Mouse (Mus musculus): ENCODE results near the gene Obscn.

Obscn gene

DNA sequence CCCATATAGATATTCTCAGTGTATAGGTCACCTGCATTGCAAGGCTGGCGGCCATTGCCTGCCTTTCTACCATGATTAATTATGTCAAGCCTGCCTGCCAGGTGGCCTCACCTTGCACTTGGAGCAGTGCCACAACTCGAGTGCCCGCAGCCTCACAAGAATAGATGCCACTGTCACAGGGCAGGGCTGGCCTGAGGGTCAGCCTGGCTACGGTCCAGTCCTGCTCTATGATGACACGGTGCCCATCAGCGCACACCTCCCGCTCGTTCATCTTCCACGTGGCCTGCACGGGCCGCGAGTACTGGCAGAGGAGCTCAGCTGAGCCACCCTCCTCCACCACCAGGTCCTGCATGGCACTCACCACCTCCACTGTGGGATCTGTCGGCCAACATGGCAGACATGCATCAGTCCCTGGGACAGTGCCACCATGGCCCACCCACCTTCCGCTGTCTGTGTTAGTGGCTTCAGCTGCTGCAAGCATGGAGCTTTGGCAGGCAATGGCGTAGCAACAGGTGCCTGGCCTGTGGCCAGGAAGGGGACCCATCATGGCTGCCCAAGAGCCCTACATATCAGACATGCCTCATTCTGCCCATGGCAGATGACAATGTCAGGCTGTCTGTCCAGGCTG lies 91.4 kb downstream of the Obscn start:
- DNase-seq = peak; percentile 5

DNA sequence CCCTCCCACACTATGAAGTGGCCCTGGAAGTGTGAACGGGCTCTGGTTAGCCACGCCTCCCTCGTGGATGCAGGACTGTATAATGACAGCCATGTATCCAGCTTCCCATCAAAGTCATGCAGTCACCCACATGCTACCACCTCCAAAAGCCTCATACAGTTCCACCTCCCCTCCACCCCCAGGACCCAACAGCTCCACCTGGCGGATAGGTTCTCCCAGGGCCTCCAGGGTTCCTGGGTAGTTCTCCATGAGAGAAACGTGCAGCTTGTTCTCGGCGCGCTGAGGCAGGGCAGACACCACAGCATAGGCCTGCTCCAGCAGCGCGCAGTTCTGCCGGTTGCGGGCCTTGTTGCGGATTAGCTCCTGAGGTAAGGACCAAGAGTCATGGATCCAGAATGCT lies 107.2 kb downstream of the Obscn start:
- no peak for DNase-seq

DNA sequence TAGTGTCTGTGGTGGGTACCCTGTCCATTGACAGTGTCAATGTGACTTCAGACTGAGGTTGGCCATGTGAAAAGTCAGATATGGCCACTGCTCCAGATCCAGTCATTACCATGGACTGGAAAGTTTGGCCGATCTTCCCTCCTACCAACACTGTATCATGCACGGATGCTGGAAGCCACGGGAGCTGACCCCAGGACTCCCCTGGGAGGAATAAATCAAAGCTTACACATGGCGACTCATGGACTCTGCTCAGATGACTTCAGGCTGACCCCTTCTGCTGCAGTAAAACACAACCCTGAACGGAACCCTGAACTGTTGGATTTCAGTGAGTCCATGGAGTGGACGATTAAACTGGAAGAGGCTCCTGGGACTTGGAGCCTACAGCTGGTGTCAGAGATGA lies 109.8 kb downstream of the Obscn start:
- DNase-seq = no peak

DNA sequence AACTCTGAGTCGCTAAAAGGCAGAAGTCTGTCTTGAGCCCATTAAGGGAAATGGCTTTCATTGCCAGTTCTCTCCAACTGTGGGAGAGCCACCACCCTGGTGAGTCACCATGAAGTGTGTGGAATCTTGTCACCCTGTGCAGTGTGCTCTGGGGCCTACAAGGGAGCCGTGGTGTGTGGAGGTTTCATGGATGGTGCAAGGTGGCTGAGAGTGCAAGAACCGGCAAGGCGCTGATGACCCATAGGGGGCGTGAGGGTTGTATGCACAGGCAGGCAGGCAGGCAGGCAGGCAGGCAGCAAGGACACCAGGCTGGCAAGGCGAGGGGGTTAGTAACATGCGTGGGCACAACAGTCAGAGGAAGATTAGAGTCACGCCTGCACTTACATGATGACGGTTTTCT lies 121.2 kb downstream of the Obscn start:
- DNase-seq = no peak

DNA sequence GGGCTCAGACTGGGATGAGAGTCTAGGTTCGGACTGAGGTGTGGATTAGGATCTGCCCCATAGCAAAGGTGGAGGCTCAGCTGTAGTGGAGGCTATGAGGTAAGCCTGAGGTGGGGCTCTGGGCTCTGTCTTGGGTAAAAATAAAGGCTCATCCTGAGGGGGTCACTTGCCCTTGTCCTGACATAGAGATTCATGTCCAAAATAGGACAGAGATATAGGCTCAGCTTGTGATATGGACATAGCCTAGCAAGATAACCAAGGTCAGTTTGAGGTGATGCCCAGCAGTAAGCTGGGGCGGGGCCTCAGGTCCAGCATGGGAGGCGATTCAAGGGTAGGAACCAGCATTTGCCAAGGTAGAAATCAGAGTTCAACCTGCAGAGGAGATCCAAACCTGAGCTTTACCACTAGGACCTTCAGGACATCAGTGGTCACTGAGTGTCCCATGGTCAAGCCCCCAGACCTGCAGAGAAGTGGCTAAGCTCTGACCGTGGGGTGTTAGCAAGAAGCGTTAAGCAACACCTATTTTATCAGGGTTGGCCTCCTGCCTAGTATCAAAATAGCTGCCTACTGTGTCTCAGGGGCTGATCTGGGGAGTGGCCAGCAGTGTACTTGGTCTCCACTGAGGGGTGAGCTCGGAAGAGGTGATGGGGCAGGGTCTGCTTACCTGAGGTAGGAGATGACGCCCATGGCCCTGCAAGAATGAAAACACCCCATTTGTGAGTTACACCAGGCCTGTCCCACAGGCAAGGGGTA lies 133.7 kb downstream of the Obscn start:
- DNase-seq = no peak

DNA sequence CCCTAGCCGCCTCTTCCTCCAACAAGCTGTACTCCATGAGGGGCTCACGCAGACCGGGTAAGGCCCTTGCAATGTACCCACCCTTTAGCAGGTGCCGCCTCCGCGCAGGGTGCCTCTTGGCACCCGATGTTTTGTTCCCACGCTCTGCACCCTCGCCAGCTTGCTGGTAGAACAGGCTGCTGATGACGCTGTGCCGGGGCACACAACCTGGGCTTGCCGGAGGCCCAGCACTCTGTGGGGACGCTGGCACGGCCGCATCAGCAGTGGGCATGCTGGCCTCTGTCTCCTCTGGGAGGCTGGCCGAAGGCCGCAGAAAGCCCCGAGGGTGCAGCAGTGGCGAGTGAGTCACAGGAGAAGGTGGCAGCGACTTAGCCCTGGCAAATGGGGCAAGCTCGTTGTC lies 135.6 kb downstream of the Obscn start:
- DNase-seq = no peak

DNA sequence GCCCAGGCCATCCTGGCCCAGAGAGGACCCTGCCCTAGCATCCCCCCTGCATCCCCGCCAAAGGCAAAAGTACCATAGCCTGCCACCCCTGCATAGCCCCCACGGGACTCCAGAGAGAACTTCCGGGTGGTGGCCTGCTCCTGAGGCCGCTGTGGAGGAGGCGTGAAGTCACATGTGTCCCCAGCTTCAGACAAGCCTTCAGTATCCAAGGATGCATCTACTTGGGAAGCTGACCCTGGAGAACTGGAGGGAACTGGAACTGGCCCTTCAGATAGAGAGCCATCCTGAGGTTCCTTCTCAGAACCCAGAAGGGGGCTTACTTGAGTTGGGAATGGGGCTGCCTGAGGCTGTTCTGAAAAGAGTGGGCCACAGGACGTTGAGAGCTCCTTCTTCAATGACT lies 136.4 kb downstream of the Obscn start:
- DNase-seq = no peak

DNA sequence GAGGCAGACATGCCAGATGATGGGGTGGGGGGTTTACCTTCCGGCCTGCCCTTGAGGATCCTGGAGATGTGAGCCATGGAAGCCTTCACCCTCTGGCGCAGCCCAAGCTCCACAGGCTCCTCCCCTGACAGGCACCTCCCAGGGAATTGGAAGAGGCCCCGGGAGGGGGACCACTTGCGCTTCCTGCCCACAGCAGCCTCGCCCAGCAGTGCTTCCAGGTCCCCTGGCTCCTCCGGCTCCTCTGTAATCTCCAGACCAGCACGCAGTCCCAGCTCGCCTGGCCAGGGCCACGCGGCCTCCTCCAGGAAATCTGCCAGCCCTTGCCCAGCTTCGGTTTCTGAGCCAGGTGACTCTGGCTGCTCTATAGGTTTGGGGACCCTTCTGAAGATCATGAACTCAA lies 137.0 kb downstream of the Obscn start:
- no peak for DNase-seq

DNA sequence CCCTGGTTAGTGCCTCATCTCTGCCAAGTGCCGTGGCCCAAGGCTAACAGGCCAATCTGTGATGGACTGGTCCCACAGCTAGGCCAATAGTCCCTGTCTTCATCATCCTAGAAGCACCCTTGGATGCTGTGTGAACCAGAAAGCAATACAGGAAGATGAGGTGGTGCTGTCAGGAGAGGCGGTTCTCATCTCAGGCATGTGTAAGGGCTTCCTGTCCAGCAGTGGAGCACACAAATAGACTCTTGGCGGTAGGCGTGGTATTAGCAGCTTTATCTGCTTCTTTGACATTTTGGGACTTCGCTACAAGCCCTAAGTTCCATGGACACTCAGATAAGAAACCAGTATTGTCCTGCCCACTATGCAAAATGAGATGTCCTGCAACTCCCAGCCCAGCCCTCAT lies 138.7 kb downstream of the Obscn start:
- no peak for DNase-seq

DNA sequence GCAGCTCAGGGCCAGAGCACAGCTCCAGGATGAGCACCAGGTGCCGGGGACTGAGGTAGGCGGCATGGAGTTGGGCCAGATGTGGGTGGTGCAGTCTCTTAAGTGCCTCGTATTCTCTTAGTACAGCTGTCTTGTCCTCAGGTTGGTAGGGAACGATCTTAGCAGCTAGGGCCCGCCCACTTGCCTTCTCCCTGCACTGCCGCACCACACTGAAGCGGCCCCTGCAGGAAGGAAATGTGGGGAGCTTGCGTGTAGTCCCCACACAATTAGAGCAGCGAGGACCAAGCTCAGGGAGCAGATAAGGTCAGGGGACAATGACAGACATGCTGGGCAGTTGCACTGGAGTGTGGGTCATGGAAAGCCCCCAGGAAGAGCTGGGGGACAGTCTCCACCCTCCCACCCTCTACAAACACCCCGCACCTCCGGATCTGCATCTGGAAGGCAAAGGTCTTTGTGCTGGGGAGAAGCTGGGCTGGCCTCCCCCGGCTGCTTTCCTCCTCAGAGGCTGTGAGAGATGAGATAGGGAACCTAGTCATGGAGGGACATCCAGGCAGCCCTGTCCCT lies 140.3 kb downstream of the Obscn start:
- DNase-seq = no peak

DNA sequence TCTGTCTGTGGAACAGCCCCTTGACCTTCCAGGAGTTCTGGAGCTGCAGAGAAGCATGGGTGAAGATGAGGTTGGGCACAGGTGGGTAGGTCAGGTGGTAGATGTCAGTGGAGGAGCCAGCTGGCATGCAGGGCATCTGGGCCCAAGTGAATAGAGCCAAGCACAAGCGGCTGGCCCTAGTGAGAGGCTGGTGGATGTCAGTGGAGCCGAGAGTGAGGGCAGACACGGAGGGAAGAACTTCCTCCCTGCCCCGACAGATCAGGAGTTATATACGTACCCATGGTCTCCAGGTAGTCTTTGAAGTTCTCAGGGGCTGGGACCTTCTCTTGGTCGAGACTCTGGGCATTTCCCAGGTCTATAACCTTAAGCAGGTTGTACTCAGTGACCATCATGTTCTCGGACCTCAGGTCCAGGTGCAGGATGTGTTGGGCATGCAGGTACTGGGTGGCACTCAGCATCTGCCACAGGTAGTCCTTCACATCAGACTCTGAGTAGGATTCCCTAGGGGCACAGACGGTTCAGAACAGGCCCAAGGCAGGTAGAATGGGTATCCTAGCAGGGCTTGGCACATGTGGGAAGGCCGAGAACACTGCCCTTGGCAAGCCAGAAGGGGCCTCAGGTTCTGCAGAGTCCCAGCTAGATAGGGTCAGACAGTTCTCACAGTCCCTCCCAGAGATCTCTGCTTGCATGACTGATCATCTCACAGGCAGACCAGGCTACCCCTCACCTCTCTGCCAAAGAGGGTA lies 141.0 kb downstream of the Obscn start:
- no peak for DNase-seq

DNA sequence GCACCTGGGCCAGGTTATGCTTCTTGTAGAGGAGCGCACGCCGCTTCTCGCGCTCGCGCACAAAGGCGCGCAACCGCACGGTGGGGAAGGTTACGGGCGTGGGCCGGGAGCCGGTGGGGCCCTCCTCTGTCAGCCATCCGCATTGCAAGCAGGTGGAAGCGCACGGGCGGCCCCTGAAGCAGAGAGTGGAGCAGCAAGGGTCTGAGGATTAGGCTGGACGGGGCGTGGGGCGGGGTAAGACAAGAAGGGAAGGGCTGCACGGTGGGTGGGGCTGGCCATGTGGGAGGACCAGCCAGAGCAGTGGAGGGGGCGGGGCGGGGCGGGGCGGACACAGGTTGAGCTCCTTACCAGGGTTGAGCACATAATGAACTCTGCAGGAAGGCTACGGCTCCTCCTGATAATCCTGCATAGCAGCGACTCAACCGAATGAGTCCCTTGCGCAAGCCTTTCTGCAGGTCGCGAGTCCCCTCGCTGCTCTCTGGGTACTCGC lies 141.8 kb downstream of the Obscn start:
- DNase-seq = peak; percentile 34

DNA sequence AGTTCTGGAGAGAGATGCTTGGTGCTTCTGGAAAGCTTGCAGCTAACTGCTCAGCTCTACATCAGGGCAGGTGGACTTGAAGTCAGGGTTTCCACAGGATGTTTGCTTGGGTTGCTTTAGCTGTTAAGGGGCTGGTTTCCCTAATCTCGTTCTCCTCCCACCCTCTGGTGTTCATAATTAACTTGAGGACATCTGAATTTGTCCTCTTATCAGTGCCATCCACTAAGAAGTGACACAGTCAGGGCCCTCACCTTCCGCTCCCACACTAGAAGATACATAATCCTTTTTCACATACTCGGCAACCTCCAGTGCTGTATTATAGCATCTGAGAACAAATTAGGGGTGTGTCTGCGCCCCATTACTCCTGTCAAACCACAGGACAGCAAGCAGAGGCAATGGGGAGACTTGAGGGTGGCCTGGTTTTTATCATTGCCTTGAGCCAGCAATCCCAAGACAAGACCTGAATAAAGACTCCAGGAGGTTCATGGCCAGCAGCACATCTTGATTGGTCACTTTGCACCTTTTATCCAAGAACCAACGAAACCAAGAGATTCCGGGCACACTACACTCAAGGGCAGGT lies 143.0 kb downstream of the Obscn start:
- DNase-seq = no peak

DNA sequence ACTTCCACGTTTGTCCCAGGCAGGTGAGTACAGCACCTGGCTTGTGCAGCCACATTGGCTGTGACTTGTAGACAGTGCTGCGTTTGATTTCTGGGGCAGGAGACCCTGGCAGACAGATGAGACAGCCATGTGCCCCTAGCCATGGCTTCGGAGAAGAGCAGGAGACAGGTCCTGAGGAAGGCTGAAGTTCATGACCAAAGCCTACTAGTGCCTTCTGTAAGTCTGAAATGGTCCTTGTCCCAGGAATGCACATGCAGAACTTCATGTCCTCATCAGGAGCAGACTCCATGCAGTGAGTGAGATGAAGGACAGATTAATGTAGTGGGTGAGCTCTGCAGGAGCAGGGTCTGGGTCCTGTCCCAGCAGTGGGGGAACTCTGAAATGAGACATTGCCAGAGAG lies 144.3 kb downstream of the Obscn start:
- DNase-seq = no peak

DNA sequence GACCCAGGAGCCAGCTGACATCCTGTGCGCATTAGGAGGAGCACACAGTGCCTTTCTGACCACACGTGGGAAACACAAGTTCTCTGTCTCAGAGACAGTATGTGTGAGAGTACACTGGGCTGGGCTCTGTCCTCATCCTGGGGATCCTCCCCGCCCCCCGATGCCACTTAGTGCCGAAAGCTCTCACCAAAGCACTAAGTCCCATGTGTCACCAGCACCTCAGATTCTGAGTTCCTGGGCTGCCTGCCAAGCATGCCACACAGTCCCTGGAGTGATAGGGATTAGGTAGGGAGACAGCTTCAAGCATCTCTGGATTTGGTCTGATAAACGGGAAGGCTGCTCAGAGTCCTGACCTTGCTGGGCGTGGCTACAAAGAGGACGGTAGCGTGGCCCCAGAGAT lies 145.4 kb downstream of the Obscn start:
- DNase-seq = no peak

DNA sequence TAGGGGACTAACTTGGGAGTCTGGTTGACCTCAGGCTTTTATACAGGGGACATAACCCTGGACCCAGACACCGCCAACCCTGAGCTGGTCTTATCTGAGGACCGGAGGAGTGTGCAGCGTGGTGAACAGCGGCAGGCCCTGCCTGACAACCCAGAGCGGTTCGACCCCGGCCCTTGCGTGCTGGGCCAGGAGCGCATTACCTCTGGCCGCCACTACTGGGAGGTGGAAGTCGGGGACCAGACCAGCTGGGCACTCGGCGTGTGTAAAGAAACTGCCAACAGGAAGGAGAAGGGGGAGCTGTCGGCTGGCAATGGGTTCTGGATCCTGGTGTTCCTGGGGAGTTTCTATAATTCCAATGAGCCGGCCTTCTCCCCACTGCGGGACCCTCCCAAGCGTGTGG lies 146.1 kb downstream of the Obscn start:
- DNase-seq = no peak

DNA sequence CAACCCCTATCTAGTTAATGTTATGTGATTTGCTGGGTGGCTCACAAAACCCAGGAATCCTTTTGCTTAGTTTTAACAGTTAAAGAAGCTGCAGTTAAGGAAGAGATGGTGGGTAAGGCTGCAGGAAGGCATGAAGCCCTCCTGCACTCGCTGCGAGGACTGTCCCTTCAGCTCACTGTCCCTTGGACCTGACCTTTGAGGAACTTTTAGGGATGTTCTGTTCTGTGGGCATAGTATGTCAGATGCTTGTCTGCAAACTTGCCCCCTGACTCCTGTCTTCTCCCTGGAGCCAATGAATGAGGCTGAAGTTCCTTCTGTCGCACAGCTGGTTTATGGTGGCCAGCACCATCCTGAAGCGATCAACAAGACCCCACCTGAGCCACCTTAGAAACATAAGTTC lies 147.0 kb downstream of the Obscn start:
- DNase-seq = no peak

DNA sequence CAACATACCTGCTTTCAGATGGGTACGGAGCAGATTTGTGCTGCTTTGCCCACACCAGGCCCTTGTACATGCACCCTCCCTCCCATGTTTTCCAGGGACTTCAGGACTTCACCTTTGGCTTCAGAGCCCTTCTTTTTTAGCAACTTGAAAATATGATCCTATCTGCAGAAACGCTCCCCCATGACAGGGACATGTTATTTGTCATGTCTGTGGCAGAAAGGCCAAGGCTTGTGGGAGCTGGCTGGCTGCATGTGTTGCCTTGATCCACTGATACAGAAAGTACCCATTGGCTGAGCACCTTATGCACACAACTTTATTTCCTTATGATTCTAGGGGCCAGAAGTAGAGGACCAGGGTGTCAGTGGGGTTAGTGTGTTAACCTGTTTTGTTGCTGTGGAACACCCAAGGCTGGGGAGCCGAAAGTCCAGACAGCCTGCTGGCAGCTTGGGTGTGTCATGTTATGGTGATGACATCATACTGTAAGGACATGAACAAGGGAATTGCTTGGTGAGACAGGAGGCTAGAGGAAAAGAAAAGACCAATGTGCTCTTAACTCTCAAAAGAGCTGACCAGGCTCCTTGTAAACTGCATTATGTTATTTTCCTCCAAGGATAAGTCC lies 150.8 kb downstream of the Obscn start:
- DNase-seq = no peak

DNA sequence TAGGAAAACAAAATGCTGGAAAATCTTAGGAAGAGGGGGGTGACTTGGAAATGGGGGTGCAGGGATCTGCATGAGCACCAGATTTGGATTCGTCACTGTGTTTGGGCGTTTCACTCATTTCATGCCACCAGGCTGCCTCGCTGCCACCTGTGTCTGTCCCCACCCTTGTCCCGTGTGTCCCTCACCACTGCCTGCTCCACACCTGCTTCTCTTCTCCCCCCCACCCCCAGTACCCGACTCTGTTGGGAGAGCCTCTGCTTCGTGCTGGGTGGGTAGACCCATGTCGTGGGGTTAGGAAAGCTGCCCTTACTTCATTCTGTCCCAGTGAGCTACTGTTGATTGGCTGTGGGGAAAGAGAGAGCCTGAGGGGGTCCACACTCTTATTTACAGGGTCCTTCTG lies 151.5 kb downstream of the Obscn start:
- no peak for DNase-seq

DNA sequence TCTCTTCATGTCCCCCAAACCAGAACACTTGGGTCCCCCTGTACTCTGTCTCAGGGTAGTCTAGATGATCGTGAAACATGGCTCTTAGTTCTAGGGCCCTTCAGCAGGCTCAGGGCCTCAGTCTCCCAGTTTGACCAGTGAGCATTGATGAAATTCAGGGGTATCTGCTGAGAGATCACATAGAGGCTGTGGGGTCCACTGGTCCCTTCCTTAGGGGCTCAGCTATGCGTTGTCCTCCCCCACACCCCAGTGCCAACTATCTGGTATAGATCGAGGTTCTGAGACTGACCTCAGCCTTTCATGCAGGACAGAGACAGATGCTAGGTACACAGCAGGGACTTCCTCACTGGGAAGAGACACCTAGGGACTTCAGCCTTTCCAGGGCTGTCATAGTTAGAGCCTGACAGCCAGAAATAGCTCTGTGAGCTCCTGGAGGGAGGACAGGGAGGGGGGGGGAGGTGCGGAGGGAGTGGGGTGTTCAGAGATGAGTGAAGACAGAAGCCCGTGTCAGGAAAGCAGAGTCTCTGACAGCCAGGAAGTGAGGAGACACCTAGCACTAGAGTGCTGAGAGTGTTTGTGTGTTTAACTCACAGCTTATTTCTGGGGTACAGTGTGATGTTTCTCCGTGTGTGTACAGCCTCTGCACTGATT lies 152.4 kb downstream of the Obscn start:
- no peak for DNase-seq

DNA sequence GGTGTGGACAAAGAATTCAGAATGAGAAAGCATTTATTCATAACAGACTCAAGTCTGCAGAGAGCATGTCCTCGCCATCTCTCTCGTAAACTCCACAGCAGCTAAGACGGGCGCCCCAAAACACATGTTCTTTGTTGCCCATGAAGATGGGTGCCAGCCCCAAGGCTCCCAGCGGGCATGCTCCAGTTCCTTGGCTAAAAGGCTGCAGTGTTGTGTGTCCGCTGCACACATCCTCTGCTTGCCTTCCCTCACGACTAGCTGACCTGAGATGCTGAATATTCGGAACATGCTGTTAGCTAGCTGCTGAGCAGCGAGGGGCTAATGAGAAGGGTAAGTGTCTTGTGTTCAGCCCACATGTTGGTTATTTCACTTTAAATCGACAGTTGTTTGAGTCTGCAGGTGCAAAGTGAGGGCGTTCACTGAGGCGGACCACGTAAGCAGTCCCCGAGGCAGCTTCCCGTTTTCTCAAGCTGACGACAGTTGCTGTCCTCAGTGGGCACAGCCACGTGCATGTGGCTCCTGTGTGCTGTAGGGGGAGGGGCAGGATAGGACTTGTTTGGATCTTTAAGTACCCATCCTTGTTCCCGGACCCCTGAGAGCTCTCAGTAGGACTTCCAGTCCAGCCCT lies 153.6 kb downstream of the Obscn start:
- DNase-seq = no peak

Data from cerebellum, adult 11 months (tissue).